Mouse (Mus musculus) CH12.LX (cell line): ENCODE results near the gene Rpp25l. TPM values are rescaled to one million over a fixed set of nuclear protein-coding genes. Genes with fewer than 3 reads are reported as not detected.

Source experiments
- DNase-seq: peaks from one replicate; pipeline ENCODE4 v3.0.0-alpha.2; 2013; ENCODE audit errors: extremely low read depth
- H3K27ac ChIP-seq: 2 replicates; pipeline ENCODE4 v1.5.1; 2012; ENCODE audit warnings: low read depth, mild to moderate bottlenecking, control low read depth, moderate library complexity; ENCODE audit not compliant: insufficient read depth
- H3K27me3 ChIP-seq: replicated peaks from 2 replicates; pipeline ENCODE3; 2012; ENCODE audit warnings: inconsistent platforms
- H3K36me3 ChIP-seq, 2 experiments: replicated peaks in 1 of 2; 2 replicates each; pipeline versions ENCODE3 to v1.6.1; 2012; ENCODE audit warnings: inconsistent platforms in 1 of 2, low read length in 1 of 2, mild to moderate bottlenecking in 1 of 2, mixed read lengths in 1 of 2, moderate library complexity in 1 of 2; ENCODE audit not compliant: control insufficient read depth in 1 of 2, insufficient read depth in 1 of 2
- H3K4me1 ChIP-seq, 2 experiments: 2 replicates each; pipeline ENCODE4 v1.6.1; 2012; ENCODE audit warnings: inconsistent platforms in 1 of 2, moderate library complexity in 1 of 2; ENCODE audit not compliant: insufficient read depth in 2 of 2, control insufficient read depth in 1 of 2
- H3K4me2 ChIP-seq: 2 replicates; pipeline ENCODE4 v1.6.1; 2012; ENCODE audit warnings: low read depth, mild to moderate bottlenecking, control low read depth; ENCODE audit not compliant: poor library complexity, insufficient read depth, severe bottlenecking
- H3K4me3 ChIP-seq, 3 experiments: fragments of 150-350 bp in 1 of 3; sonication (generic) in 1 of 3; replicated peaks in 1 of 3; 2 replicates each; pipeline versions ENCODE3 to v1.5.1; 2011 to 2012; ENCODE audit warnings: low read depth in 2 of 3, low read length in 2 of 3, mild to moderate bottlenecking in 2 of 3, moderate library complexity in 2 of 3, control low read depth in 1 of 3, improper control_type of control experiment in 1 of 3, inconsistent platforms in 1 of 3, mixed read lengths in 1 of 3; ENCODE audit not compliant: poor library complexity in 1 of 3
- H3K79me2 ChIP-seq: replicated peaks from 2 replicates; pipeline ENCODE4 v1.6.1; 2012; ENCODE audit warnings: mild to moderate bottlenecking, moderate library complexity; ENCODE audit not compliant: control insufficient read depth, poor library complexity, insufficient read depth, severe bottlenecking; ENCODE audit errors: extremely low read depth
- H3K9ac ChIP-seq: 2 replicates; pipeline ENCODE4 v1.6.1; 2012; ENCODE audit warnings: low read depth, mild to moderate bottlenecking, control low read depth, moderate library complexity; ENCODE audit not compliant: insufficient read depth
- H3K9me3 ChIP-seq: replicated peaks from 2 replicates; pipeline ENCODE3; 2012; ENCODE audit warnings: low read length, inconsistent platforms, mixed read lengths
- BHLHE40 ChIP-seq: IDR thresholded peaks from 2 replicates; pipeline ENCODE4 v1.6.1; 2011; ENCODE audit warnings: mild to moderate bottlenecking, low read depth, low read length, improper control_type of control experiment
- CHD2 ChIP-seq: IDR thresholded peaks from 2 replicates; pipeline ENCODE4 v1.6.1; 2011; ENCODE audit warnings: low read length, improper control_type of control experiment
- CTCF ChIP-seq, 2 experiments: IDR thresholded peaks in 1 of 2; conservative IDR thresholded peaks in 1 of 2; 2 replicates each; pipeline ENCODE4 v1.5.1; 2011 to 2012; ENCODE audit warnings: low read depth in 2 of 2, low read length in 2 of 2, improper control_type of control experiment in 1 of 2, inconsistent platforms in 1 of 2, mild to moderate bottlenecking in 1 of 2, moderate library complexity in 1 of 2
- ELF1 ChIP-seq: IDR thresholded peaks from 2 replicates; pipeline ENCODE4 v1.6.1; 2014; ENCODE audit warnings: low read depth, mild to moderate bottlenecking, inconsistent platforms, low read length, improper control_type of control experiment
- ETS1 ChIP-seq: conservative IDR thresholded peaks from 2 replicates; pipeline ENCODE4 v1.6.1; 2012; ENCODE audit warnings: low read depth, mild to moderate bottlenecking, inconsistent platforms, low read length, improper control_type of control experiment, moderate library complexity
- GABPA ChIP-seq: IDR thresholded peaks from 2 replicates; pipeline ENCODE4 v1.6.1; 2012; ENCODE audit warnings: low read depth, low read length, improper control_type of control experiment, inconsistent platforms; ENCODE audit not compliant: insufficient replicate concordance
- HCFC1 ChIP-seq: IDR thresholded peaks from 2 replicates; pipeline ENCODE4 v1.6.1; 2012; ENCODE audit warnings: low read depth, mild to moderate bottlenecking, inconsistent platforms, low read length, improper control_type of control experiment
- IRF4 ChIP-seq: IDR thresholded peaks from 2 replicates; pipeline ENCODE4 v1.6.1; 2014; ENCODE audit warnings: low read depth, mild to moderate bottlenecking, inconsistent platforms, low read length, improper control_type of control experiment
- JUN ChIP-seq: IDR thresholded peaks from 2 replicates; pipeline ENCODE4 v1.6.1; 2011; ENCODE audit warnings: low read depth, mild to moderate bottlenecking, low read length, improper control_type of control experiment, moderate library complexity; ENCODE audit not compliant: insufficient read depth
- KAT2A ChIP-seq: IDR thresholded peaks from 2 replicates; pipeline ENCODE4 v1.6.1; 2012; ENCODE audit warnings: low read length, improper control_type of control experiment, inconsistent platforms; ENCODE audit not compliant: insufficient replicate concordance
- MAFK ChIP-seq: IDR thresholded peaks from 2 replicates; pipeline ENCODE4 v1.6.1; 2011; ENCODE audit warnings: low read length, improper control_type of control experiment; ENCODE audit not compliant: insufficient replicate concordance
- MAX ChIP-seq: IDR thresholded peaks from 2 replicates; pipeline ENCODE4 v1.6.1; 2011; ENCODE audit warnings: low read length, improper control_type of control experiment
- MAZ ChIP-seq: IDR thresholded peaks from 2 replicates; pipeline ENCODE4 v1.6.1; 2012; ENCODE audit warnings: low read depth, mild to moderate bottlenecking, inconsistent platforms, low read length, improper control_type of control experiment, moderate library complexity
- MEF2A ChIP-seq: IDR thresholded peaks from 2 replicates; pipeline ENCODE4 v1.6.1; 2014; ENCODE audit warnings: low read depth, mild to moderate bottlenecking, inconsistent platforms, low read length, improper control_type of control experiment, borderline replicate concordance
- MXI1 ChIP-seq: IDR thresholded peaks from 2 replicates; pipeline ENCODE4 v1.6.1; 2011; ENCODE audit warnings: mild to moderate bottlenecking, low read depth, low read length, improper control_type of control experiment
- MYC ChIP-seq: IDR thresholded peaks from 2 replicates; pipeline ENCODE4 v1.6.1; 2011; ENCODE audit warnings: low read depth, mild to moderate bottlenecking, improper control_type of control experiment, low read length
- NRF1 ChIP-seq: IDR thresholded peaks from 2 replicates; pipeline ENCODE4 v1.6.1; 2014; ENCODE audit warnings: low read depth, mild to moderate bottlenecking, inconsistent platforms, low read length, improper control_type of control experiment, moderate library complexity
- RAD21 ChIP-seq: IDR thresholded peaks from 2 replicates; pipeline ENCODE4 v1.6.1; 2011; ENCODE audit warnings: low read depth, mild to moderate bottlenecking, low read length, improper control_type of control experiment, moderate library complexity
- RCOR1 ChIP-seq: conservative IDR thresholded peaks from 2 replicates; pipeline ENCODE4 v1.6.1; 2012; ENCODE audit warnings: low read depth, mild to moderate bottlenecking, inconsistent platforms, low read length, improper control_type of control experiment
- SIN3A ChIP-seq: IDR thresholded peaks from 2 replicates; pipeline ENCODE4 v1.6.1; 2012; ENCODE audit warnings: low read length, improper control_type of control experiment, inconsistent platforms
- SMC3 ChIP-seq: IDR thresholded peaks from 2 replicates; pipeline ENCODE4 v1.6.1; 2011; ENCODE audit warnings: low read depth, low read length, improper control_type of control experiment
- TBP ChIP-seq: conservative IDR thresholded peaks from 2 replicates; pipeline ENCODE4 v1.6.1; 2011; ENCODE audit warnings: low read depth, low read length, improper control_type of control experiment
- UBTF ChIP-seq: IDR thresholded peaks from 2 replicates; pipeline ENCODE4 v1.6.1; 2012; ENCODE audit warnings: low read depth, mild to moderate bottlenecking, inconsistent platforms, low read length, improper control_type of control experiment, moderate library complexity
- USF1 ChIP-seq: IDR thresholded peaks from 2 replicates; pipeline ENCODE4 v1.6.1; 2014; ENCODE audit warnings: low read depth, mild to moderate bottlenecking, inconsistent platforms, low read length, improper control_type of control experiment
- ZC3H11A ChIP-seq: IDR thresholded peaks from 2 replicates; pipeline ENCODE4 v1.6.1; 2012; ENCODE audit warnings: low read depth, mild to moderate bottlenecking, inconsistent platforms, low read length, improper control_type of control experiment
- ZNF384 ChIP-seq: IDR thresholded peaks from 2 replicates; pipeline ENCODE4 v1.6.1; 2012; ENCODE audit warnings: low read depth, low read length, improper control_type of control experiment, inconsistent platforms
- dilution Hi-C: fragments of 300-500 bp; cut with MboI; formaldehyde crosslinking; loops from 2 replicates; pipeline ENCODE4 v1.14.3; 2020; ENCODE audit warnings: low sequenced_read_pairs; ENCODE audit not compliant: extremely low pct_unique_long_range_greater_than_20kb, extremely low pct_ligation_motif_present
- in situ Hi-C: fragments of 300-500 bp; cut with MboI; formaldehyde crosslinking; loops from 3 replicates; pipeline ENCODE4 v1.14.3; 2019; ENCODE audit warnings: low sequenced_read_pairs, low pct_ligation_motif_present, low pct_unique_long_range_greater_than_20kb, mixed read lengths
- polyA plus RNA-seq: library from polyadenylated mRNA; unstranded; fragments of >175 nt; gene quantifications from 2 replicates; pipeline ENCODE4 v1.2.1, GENCODE M21; 2012; ENCODE audit warnings: low read depth; ENCODE audit not compliant: insufficient read length
- total RNA-seq, 2 experiments: library from RNA; depleted of rRNA; stranded (reverse); fragments of 300-350 nt in 1 of 2; fragments of >200 nt in 1 of 2; gene quantifications; 2 replicates each; pipeline ENCODE4 v1.2.3; 2012 to 2014

The Rpp25l gene
- total and polyA plus RNA-seq, 3 experiments = 48.1 to 72.8 (median 65.3) TPM

DNA sequence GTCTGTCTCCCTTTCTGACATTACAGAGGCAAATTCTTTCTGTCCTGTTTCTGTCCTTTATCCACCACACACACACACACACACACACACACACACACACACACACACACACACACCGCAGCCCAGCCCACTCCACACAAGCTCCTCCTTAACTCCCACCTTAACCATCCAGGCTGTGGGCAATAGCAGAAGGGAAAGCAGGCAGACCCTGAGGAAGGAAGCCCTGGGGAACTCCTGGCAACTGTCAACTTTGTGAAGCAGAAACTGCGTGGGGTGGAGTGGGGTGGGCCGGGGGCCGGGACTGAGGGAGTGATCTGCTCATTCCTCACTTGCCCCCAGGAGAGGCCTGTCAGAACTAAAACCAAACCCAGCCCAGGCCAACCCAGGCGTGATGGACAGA lies 41.8 kb downstream of the Rpp25l start:
- no peak for DNase-seq
- no peaks in the 10 kb centered on the region for H3K79me2 ChIP-seq
- no peaks in the 10 kb centered on the region for H3K9me3 ChIP-seq
- H3K4me3 ChIP-seq = no peak overlapping the region
- TF ChIP-seq ZNF384 (no peak), IRF4 (no peak), RCOR1 (no peak), MEF2A (no peak), UBTF (no peak), SIN3A (no peak), BHLHE40 (no peak), MAFK (no peak), JUN (no peak), KAT2A (no peak)
- no peak overlapping the region for H3K9ac ChIP-seq
- in situ Hi-C loops = no loop called here
- peaks cover 0 to 5% of the 10 kb centered on the region in 2 experiments; a peak in 1 of 4 replicates for H3K4me1 ChIP-seq
- H3K36me3 ChIP-seq = no peaks in the 10 kb centered on the region
- dilution Hi-C loops = no loop called here
- no peak overlapping the region for H3K27ac ChIP-seq
- H3K4me2 ChIP-seq = no peak overlapping the region
- H3K27me3 ChIP-seq = peaks cover 98% of the 10 kb centered on the region

DNA sequence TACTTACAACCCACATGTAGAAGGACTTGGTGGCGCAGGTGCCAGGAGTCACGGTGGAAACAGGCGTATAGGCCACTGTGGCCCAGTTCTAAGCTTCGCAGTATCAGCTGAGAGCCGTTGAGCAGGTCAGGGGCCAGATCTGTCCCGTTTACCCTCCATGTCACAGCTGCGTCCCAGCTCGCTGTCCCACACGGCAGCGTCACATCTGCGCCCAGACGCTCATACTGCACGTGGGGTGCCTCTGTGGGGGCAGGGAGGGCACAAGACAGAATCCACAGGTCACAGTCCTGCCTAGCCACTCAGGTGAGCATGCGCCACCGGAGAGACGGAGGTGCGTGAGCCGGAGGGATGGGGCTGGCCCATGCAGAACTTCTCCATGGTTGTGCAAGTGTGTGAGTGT lies 42.5 kb downstream of the Rpp25l start:
- dilution Hi-C loops = no loop called here
- no peak for TF ChIP-seq USF1
- in situ Hi-C loops = no loop called here

DNA sequence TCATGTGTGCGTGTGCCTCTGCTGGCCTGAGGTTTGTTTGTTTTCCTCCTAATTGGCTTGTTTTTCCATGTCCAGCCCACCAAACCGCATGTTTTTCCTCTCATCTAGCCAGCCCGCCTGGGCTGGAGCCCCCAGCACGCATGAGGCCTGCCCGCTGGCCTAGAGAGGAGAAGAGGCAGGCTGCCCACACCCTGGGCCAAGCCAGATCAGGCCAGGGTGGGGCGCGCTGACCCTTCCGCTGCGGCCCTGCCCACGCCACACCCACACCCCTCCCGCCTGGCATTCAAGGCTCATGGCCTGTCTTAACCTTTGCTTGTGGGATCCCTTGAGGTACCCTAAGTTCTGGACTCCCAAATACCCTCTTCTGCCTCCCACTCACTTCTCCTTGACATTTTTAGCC lies 46.7 kb downstream of the Rpp25l start:
- H3K9me3 ChIP-seq = no peaks in the 10 kb centered on the region
- H3K27me3 ChIP-seq = peaks cover 95% of the 10 kb centered on the region
- H3K36me3 ChIP-seq = no peaks in the 10 kb centered on the region
- H3K4me2 ChIP-seq = no peak overlapping the region
- in situ Hi-C loops (no loop called here), dilution Hi-C loops (no loop called here)
- no peak for DNase-seq
- no peak overlapping the region for H3K27ac ChIP-seq
- no peak overlapping the region for H3K4me3 ChIP-seq
- TF ChIP-seq GABPA = no peak
- no peak for TF ChIP-seq MYC
- no peak for TF ChIP-seq NRF1
- TF ChIP-seq CHD2 = no peak
- no peak for TF ChIP-seq SMC3
- no peak for TF ChIP-seq ZC3H11A
- TF ChIP-seq RAD21 = no peak
- TF ChIP-seq MAZ = no peak
- TF ChIP-seq BHLHE40 = no peak
- no peak for TF ChIP-seq ETS1
- no peak for TF ChIP-seq MXI1
- TF ChIP-seq MAX = no peak
- TF ChIP-seq CTCF (conservative IDR thresholded peaks at IDR 0.05 in 1 of 2, IDR thresholded peaks at IDR 0.05 in 1 of 2; ENCODE audit: low read depth in 2 of 2, low read length in 2 of 2) = no peak
- TF ChIP-seq TBP = no peak
- TF ChIP-seq ELF1 = no peak
- TF ChIP-seq UBTF = no peak
- TF ChIP-seq HCFC1 = no peak
- no peak for TF ChIP-seq SIN3A
- peaks cover 7% of the 10 kb centered on the region in 2 experiments for H3K4me1 ChIP-seq
- no peaks in the 10 kb centered on the region for H3K79me2 ChIP-seq
- no peak overlapping the region for H3K9ac ChIP-seq

More for the DNA sequence above, 42.5 kb downstream of the Rpp25l start:
- no peak overlapping the region for H3K4me3 ChIP-seq
- peaks cover 0 to 5% of the 10 kb centered on the region in 2 experiments; a peak in 1 of 4 replicates for H3K4me1 ChIP-seq
- H3K4me2 ChIP-seq = no peak overlapping the region
- no peak for DNase-seq
- H3K9me3 ChIP-seq = no peaks in the 10 kb centered on the region
- no peaks in the 10 kb centered on the region for H3K79me2 ChIP-seq
- H3K36me3 ChIP-seq = no peaks in the 10 kb centered on the region
- H3K27me3 ChIP-seq = peaks cover 96% of the 10 kb centered on the region
- H3K27ac ChIP-seq = no peak overlapping the region
- no peak overlapping the region for H3K9ac ChIP-seq
